Mouse (Mus musculus): ENCODE results near the gene Hdac10.
A peak's percentile ranks its signal among the peaks of the same experiment; 100 is the strongest.

The Hdac10 gene

DNA sequence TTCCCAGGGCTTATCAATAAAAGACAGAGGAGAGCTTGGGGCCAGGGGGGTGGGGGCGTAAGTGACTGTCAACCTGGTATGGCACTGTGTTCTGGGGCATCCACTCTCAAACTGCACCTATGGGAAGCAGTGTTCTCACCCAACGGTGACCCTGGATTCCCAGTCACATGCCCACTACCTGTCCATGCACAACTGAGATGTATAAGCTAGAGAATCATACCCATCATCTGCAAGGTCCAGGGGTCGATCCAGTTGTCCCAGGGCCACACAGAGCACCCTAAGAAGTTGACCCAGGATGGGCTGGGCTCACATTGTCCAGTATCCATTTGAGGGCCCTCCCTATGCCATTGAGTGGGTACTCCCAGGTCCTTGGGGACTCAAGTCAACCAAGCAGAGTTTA lies 4.2 kb downstream of the Hdac10 start:
- DNase-seq (ENCODE audit: low read depth, low spot score): no peak

DNA sequence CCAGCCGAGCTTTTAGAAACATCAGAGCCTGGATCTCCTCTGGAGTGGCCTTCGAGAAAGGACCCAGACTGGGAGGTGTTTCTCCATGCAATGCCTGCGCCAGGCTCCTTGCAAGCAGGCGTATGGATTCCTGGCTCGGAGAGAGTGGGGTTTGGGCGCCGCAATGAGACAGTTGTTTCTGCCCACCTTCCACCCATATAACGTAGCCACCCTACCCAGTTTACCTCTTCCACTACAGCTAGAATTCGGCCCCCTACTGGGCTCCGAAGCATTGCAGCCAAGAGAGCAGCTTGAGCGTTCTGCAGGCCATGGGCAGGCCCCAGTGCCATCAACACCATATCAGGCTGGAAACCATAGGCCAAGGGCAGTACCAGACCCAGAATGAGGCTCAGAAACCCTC lies 4.9 kb downstream of the Hdac10 start:
- no peak for DNase-seq (ENCODE audit: low read depth, low spot score)

DNA sequence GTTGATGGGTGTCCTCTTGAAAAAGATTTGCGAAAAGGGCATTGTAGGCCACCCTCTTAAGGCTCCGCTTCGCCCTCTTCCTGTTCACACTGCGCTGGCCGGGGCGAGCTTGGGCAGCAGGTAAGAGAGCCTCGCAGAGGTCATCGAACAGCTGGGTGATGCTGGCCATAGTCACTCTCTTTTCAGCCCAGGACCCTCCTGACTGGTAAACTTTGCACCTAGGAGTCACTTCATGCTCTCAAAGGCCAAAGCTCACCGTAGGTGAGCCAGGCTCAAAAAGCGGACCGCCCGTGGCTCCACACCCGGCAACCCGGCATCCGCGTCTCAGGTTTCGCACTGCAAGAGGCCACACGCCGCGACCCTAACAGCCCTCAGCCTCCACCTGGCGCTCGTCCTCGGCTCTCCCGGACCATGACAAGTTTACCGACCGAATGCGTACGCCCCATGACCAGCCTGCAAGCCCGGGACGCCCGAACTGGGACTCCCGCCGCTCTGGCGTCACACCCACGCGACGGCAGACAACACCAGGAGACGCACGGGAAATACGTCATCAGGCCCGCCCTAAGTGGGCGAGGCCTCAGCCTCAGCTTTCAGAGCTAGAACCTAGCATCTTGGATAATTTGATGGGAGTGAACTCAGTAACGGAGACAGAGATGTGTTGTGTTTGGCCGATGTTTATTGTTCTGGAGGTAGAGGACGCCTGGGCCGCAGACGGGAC lies 5.7 kb downstream of the Hdac10 start, which contains the start of gene Tubgcp6:
Gene Tubgcp6 (minus strand): TSS at position 464 of the 718 bp plus-strand sequence.
- DNase-seq (ENCODE audit: low read depth, low spot score): peak; percentile 92

DNA sequence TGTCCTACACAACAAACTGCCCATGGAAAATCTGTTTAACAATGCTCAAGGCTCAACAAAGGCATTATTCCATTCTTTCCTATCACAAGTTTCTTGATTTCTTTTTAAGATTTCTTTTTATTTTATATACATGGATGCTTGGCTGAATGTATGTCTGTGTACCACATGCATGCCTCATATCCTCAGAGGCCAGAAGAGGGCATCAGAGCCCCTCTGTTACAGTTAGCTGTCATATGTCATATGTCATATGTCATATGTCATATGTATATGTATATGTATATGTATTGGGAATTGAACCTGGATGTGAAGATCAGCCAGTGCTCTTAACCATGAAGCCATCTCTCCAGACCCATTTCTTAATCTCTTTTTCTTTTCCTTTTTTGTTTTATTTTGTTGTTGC lies 10.5 kb downstream of the Hdac10 start:
- DNase-seq (ENCODE audit: low read depth, low spot score): no peak

DNA sequence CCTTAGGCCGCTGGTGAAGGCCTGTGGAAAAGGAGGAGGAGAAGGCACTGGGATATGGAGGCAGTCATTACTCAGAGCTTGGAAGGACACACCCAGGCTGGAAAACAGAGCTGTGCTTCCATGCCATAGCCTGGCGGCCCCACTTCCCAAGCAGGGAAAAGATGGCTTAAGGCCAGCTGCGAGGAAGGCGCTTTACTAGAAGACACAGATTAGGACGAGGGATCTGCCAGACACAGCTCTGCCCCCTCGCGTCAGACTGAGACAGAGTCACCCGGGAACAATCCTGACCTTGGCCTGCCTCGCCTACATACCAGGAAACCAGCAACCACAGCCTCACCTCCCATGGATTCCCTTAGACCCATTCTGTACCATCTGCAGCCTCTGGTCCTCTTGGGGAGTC lies 18.4 kb downstream of the Hdac10 start:
- DNase-seq (ENCODE audit: low read depth, low spot score): no peak

DNA sequence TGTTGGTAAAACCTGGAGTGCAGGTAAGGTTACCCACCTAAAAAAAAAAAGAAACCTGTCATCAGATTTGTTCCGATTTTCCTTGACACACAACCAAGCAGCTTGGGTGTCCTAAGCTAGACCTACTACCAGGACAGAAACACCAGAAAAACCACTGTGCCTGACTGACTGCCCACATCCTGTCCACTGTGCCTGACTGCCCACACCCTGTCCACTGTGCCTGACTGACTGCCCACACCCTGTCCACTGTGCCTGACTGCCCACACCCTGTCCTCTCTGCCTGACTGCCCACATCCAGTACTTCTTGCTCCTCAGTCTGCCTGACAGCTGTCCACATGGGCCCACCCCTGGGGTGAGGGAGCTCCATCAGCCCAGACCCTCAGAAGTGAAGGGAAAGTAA lies 21.5 kb downstream of the Hdac10 start:
- DNase-seq (ENCODE audit: low read depth, low spot score): no peak

DNA sequence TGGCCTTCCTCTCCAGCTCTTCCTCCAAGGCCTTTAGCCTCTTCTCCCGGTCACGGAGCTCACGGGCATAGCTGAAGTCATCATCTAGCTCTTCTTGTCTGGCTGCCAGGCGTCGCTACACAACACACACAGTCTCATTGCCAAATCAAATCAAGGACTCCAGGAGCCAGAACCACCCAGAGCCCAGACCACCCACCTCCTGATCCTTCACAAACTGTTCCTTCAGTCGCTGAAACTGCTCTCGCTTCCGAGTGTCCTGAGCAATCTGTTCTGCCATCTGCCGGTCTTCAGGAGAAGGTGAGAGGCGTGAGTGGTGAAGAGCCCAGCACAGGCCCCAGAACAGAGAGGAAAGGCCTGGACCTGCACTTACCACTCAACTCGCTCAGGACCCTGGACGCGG lies 22.4 kb downstream of the Hdac10 start:
- no peak for DNase-seq (ENCODE audit: low read depth, low spot score)

DNA sequence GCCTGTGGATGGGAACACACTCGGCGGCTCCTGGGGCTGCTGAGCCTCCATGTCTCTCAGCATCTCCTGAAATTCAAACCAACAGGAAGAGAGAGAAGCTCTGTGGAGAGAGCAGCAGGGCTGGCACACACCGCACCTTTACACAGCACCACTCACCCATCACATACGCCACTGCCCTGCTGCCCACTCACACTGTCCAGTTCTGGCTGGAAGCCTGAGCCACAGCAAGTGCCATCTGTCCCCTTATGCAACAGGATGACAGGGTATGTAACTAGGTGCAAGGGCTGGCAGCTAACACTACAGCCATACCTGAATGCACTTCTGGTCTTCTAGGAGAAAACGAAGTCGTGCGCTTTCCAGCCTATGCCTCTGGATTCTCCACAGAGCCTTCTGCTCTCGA lies 24.1 kb downstream of the Hdac10 start:
- no peak for DNase-seq (ENCODE audit: low read depth, low spot score)

DNA sequence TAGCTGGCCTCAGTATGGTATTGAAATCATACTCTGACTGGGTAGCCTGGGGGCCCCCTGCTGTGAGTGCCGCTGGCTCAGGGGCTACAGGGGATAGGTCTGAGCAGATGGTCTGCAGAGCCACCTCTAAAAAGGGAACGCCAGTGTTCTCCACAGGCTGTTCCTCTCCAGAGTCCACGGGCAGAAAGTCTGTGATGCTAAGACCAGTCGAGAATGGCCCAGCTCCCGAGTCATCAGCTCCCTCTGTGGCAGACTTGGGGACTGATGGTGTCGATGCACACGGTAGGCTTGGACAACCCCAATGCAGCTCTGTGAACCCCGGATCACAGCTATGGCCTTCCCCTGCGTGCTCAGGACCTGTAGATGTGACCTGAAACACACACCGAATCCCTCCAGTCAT lies 24.6 kb downstream of the Hdac10 start:
- DNase-seq (ENCODE audit: low read depth, low spot score): no peak

DNA sequence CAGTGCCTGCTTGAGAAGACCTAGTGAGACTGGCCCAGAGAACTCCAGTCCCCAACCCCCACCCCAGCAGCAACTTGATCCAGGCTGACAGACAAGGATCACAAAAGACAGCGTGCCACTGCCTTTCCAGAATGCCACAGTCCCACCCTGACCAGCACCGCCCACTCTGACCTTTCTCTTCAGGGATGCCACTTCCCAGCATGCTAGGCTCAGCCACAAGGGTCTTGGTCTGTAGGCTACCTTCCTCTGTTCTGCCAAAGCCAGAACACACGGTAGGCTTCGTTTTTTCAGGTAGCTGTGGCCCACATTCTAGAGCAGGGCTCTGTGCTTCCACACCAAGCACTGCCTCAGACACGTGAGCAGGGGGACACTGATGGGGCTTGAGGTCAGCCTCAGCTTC lies 25.9 kb downstream of the Hdac10 start:
- DNase-seq (ENCODE audit: low read depth, low spot score): no peak

DNA sequence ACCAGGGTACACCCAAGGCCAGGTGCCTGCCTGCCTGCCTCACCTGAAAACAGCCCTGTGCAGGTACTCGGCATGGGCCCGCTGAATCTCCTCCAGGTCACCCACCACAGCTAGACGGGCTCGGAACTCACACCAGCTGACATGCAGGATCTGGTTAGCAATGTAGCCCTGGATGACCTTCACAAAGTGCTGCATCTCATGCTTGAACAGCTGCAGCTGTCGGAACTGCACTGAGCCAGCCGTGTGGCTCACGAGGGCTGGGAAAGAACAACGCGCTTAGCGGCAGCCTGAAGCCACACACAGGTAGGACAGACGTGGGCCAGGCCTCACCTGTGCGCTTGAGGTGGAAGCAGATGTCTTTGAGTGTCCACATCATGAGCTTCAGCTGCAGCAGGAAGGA lies 27.7 kb downstream of the Hdac10 start:
- no peak for DNase-seq (ENCODE audit: low read depth, low spot score)

DNA sequence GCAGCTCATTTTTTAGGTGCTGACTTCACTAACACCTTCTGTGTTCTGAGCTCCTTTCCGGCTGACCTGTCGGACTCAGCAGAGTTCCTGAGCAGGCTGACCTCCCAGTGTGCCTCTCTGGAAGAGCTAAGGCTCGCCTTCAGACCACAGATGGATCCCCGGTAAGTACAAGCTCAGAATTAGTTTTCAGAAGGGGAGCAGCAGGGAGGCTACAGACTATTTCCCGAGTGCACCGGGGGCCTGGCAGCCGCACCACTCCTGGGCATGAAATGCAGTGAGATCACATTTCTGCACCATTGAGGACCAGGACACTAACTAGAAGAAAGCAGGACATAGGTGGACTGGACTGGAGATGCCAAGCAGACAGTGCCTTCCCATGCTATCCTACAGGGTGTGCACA lies 29.9 kb downstream of the Hdac10 start:
- no peak for DNase-seq (ENCODE audit: low read depth, low spot score)

DNA sequence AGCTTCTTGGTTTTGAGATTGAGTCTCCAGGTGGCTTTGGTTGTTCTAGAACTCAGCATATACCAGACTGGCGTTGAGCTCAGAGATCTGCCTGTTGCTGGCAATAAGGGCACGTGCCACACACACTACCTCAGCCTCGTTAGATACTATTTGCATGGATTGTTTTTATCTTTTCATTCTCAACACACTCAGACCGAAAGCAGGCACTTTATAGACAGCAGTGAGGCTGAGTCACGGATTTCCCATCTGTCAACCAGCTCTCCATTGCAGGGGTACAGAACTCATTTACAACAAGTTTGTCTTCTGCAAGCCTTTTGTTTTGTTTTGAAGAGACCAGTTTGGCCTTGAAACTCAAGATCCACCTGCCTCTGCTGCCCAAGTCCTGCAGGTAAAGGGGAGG lies 31.1 kb downstream of the Hdac10 start:
- DNase-seq (ENCODE audit: low read depth, low spot score): no peak

DNA sequence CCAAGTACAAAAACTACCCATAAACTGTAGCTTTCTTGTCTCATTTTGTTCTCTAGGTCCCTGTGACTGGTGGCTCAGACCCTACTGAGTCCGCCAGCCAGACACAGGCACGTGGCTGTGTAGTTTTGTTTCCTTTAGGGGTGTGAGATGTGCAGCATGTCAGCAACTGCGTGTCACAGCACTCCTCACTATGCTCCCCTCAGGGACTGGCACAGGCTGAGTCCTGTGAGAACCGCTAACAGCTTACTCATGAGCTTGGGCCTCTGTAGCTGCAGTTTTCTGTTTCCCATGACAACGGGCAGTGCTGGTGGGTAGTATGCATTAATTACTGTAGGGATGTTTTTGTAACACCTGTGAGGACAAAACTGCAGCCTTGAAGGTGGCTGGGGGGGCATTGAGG lies 36.3 kb downstream of the Hdac10 start:
- DNase-seq (ENCODE audit: low read depth, low spot score): no peak

DNA sequence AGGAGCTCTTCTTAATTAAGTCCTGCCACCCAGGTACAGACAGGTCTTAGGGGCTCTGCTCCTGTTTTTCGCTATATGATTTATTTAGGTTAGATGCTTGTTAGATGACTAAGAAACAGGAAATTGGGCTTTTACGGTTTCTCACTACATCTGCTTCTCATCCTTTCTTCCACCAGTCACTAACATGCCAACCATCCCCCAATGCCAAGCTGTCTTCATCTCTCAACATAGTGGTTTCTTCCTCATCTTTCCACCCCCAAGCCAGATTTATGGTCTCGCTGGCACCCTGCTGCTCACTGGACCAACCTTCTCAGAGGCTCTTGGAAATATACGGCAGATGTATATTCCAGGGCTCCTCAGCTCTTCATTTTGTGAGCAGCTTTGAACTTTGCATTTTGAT lies 37.8 kb downstream of the Hdac10 start:
- DNase-seq (ENCODE audit: low read depth, low spot score): no peak

DNA sequence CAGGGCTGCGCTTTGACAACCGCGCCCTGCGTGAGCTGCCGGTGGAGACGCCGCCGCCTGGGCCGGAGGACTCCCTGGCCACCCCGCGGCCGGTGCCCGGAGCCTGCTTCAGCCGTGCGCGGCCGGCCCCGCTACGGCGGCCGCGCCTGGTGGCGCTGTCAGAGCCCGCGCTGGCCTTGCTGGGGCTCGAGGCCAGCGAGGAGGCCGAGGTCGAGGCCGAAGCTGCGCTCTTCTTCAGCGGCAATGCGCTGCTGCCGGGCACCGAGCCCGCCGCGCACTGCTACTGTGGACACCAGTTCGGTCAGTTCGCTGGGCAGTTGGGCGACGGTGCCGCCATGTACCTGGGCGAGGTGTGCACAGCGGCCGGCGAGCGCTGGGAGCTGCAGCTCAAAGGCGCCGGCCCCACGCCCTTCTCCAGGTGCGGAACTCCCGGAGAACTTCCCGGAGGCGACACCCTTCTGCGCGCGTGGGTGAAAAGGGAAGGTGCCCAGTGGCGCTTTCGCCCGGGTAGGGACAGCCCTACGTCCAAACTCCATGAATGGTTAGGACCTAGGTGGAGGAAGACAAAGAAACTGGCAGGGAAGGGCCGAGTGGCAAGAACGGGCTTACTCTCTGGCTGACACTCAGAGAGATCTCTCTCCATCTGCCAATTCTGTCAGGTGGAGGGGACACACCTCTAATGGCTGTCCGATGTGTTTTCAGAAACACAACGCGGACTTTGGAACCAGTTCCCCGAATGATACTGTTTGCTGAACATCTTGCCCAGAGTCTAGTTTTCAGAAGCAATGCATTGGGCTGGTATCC lies 39.0 kb downstream of the Hdac10 start:
- DNase-seq (ENCODE audit: low read depth, low spot score): peak; percentile 36

DNA sequence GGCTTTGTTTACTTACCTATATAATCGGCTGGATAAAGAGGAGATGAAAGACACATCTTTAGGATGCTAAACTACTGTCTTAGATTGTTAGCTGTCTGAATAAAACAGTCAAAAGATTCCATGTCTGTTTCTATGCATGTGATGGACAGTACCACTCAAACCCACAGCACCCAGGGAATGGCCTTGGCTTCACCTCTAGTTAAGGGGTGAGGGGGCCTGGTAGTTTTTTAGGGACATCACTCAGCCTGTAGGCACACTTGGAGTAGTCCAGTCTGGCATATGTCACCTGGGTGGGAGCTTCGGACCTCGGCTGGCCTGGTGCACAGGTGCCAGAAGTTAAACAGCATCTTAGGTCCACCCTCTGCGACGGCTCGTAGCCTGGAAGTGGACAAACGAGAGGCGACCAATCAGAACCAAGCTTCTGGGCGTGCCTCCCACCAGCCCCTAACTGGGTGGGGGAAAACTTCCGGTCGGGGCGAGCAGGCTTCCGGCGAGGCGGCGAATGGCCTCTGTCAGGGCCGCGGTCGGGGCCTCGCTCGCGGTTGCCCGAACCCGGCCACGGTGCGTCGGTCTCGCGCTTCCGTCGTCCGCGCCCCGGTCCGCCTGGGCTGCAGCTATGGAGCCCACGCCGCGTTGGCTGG lies 39.8 kb downstream of the Hdac10 start, which contains the start of gene Selenoo:
Gene Selenoo (plus strand): TSS at position 478 of the 641 bp plus-strand sequence.
- DNase-seq (ENCODE audit: low read depth, low spot score): peak; percentile 92

DNA sequence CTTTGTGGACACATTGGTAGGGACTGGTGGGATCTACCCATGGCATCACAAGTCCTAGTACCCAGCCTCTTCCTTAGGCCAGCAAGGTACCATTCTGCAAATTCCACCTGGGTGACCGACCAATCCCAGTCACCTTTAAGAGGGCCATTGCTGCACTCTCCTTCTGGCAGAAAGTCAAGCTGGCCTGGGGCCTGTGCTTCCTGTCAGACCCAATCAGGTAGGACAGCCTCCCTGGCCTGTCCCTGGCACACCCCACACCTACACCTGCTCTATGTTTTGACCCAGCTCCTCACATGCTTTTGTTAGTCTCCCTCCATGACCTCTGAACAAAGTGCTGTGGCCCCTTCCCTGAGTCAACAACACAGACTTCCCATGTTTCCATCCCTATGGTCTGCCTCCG lies 43.7 kb downstream of the Hdac10 start:
- DNase-seq (ENCODE audit: low read depth, low spot score): no peak

DNA sequence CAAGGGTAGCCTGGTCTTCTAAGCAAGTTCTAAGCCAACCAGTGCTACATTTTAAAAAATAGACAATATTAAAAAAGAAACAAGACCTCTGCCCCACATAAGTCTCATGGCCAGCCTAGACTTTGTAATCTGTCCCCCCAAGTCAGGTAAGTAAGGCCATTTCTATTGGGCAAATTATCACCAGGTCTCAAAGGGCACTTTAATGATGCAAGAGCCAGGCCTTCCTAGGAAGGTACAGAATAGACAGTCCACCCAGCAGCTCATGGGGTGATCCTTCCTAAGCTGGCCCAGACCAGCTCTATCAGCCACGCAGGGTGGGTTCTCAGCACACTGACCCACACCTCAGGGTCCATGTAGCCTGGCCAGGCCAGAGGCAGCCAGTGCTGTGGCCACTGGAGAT lies 44.6 kb downstream of the Hdac10 start:
- DNase-seq (ENCODE audit: low read depth, low spot score): no peak

DNA sequence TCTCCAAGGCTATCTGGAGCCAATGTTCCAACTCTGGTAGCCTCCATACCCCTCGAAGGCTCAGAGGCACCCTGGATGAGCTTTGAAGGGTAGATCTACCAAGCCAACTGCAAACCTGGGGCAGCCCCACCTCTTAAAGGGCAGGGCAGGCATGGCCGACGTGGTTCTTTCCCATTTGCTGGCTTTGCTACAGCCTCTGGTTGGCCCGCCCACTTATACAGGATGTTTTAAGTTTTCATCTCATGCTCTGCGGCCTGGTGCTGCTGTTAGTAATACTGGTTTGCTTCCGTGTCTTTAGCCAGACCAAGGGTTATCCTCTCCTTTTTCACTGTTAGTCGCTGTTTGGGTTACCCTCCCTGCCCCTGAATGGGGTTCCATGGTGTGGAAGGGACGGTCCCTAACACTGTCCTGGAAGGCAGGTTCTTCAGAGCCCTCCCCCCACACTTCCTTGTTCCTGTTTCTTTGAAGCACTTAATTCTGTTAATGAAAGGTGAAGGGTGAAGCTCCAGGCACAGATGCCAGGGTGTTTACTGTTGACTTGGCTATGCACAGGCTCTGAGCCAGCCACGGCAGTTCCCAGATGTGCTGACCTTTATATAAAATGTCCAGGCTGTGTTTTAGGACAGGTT lies 50.2 kb downstream of the Hdac10 start:
- DNase-seq (ENCODE audit: low read depth, low spot score): no peak

DNA sequence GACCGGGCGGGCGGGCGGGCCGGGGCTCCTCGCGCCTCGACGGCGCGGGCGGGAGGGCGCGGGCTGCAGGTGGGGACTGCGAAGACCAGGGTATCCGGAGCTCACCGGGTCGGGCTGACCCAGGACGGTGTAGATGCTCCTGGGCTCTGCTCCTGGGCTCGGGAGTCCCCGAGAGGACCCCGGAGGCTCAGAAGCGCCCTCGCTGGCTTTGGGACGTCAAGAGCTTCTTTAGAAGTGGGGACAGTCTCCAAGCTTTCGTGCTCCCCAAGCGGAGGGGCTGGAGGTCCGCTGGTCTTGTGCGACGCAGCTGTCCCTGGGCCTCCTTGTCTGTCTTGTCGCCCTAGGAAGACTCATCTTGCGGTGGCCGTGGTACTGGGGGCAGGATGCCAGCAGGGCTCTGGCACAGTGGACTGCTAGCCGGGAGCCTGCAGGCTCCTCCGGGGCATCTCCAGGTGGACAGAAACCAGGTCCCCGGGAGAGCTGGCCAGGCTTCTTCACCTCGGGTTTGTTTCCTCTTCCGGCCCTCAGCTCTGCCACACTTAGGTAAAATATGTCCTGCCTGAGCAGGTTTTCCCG lies 52.3 kb downstream of the Hdac10 start:
- DNase-seq (ENCODE audit: low read depth, low spot score): peak; percentile 57

Data from skeletal muscle tissue, adult 2 months (tissue).